Mouse (Mus musculus): ENCODE measurements at regions not wholly inside any gene's neighbourhood (a gene's known extent, or its start where the extent isn't known, plus 50 kb on each side); places are given as distances from the start of the nearest gene placed in this dataset.

DNA sequence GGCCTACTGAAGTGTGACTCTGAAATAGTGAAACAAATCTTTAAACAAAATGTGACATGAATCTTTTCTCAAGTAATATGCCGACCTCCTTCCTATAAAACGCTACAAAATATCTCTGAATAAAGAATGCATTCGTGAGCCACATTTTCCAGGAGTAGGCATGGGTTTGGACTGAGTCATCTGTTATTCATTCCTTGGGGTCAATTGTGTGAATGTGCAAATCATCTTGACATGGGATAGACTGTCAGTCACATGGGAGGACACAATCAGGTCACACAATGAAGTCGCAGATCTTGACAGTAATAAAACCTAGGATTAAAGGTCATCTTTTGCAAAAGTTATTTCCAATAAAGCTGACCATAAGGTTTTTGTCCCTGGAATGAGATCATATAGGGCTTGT lies 418.0 kb upstream of the Atp2b1 start:
- DNase-seq: no peak

DNA sequence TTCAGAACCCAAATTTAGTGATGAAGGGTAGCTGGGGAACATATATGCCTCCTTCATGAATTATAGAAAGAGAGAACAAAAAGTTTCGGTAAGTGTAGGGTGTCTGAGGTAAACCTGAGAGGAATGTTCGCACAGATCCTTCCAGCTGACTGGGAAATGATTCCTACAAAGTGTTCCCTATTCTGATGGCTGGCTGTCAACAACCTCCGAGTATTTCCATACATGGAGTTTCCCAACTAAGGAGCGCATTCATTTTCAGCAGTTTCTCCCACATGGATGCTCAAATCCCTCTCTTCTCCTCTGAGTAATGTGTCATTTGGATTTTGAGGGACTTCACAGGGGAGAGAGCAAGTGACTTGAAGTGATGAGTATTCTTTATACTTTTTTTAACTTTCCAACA lies 413.9 kb upstream of the Atp2b1 start:
- Histone ChIP-seq H3K36me3 (ENCODE audit: control insufficient read depth, insufficient read depth, low read length) (no peaks in the 10 kb centered on the region), H3K4me3 (ENCODE audit: control insufficient read depth, insufficient read depth, low read length) (no peak overlapping the region), H3K27me3 (ENCODE audit: control insufficient read depth, insufficient read depth, low read length) (no peaks in the 10 kb centered on the region), H3K4me1 (replicated peaks; ENCODE audit: control insufficient read depth, insufficient read depth, low read length) (no peaks in the 10 kb centered on the region), H3K27ac (ENCODE audit: control insufficient read depth, insufficient read depth, low read length) (no peak overlapping the region)
- WGBS: 91% methylated on average over 4 of the region's 4 CpGs
- no peak for DNase-seq
- TF ChIP-seq CTCF (IDR thresholded peaks at IDR 0.05; ENCODE audit: borderline replicate concordance, control insufficient read depth, extremely low read depth, insufficient read depth, low read length, poor library complexity) (no peak), POLR2A (IDR thresholded peaks at IDR 0.05; ENCODE audit: control insufficient read depth, extremely low read depth, insufficient read depth, low read length, poor library complexity) (no peak)

More for the DNA sequence above, 418.0 kb upstream of the Atp2b1 start:
- TF ChIP-seq CTCF (IDR thresholded peaks at IDR 0.05; ENCODE audit: borderline replicate concordance, control insufficient read depth, extremely low read depth, insufficient read depth, low read length, poor library complexity) (no peak), POLR2A (IDR thresholded peaks at IDR 0.05; ENCODE audit: control insufficient read depth, extremely low read depth, insufficient read depth, low read length, poor library complexity) (no peak)
- Histone ChIP-seq H3K27ac (ENCODE audit: control insufficient read depth, insufficient read depth, low read length) (no peak overlapping the region), H3K4me1 (replicated peaks; ENCODE audit: control insufficient read depth, insufficient read depth, low read length) (no peaks in the 10 kb centered on the region), H3K27me3 (ENCODE audit: control insufficient read depth, insufficient read depth, low read length) (no peaks in the 10 kb centered on the region), H3K36me3 (ENCODE audit: control insufficient read depth, insufficient read depth, low read length) (no peaks in the 10 kb centered on the region), H3K4me3 (ENCODE audit: control insufficient read depth, insufficient read depth, low read length) (no peak overlapping the region)
- 92% methylated on average over 4 of the region's 4 CpGs for WGBS

DNA sequence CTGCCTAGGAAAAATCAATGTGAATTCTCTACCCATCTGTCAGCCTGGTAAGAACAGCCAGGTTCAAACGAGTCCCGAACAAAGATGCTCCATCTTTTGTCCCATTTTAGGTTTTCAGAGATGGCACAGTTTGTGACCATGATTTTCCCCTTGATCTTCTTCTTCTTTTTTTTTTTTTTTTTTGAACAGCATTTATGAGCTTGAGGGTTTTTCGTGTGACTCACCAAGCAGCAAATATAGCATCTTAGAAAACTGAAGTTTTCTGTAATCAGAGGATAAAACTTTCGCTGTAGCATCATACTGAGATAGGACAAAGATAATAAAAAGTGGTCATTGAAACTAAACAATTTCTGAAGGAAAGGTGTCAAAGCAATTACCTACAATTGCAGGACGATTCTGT lies 412.6 kb upstream of the Atp2b1 start:
- DNase-seq: no peak
- WGBS: 92% methylated on average over 5 of the region's 5 CpGs
- Histone ChIP-seq H3K27me3 (ENCODE audit: control insufficient read depth, insufficient read depth, low read length) (no peaks in the 10 kb centered on the region), H3K27ac (ENCODE audit: control insufficient read depth, insufficient read depth, low read length) (no peak overlapping the region), H3K36me3 (ENCODE audit: control insufficient read depth, insufficient read depth, low read length) (no peaks in the 10 kb centered on the region), H3K4me1 (replicated peaks; ENCODE audit: control insufficient read depth, insufficient read depth, low read length) (no peaks in the 10 kb centered on the region), H3K4me3 (ENCODE audit: control insufficient read depth, insufficient read depth, low read length) (no peak overlapping the region)
- TF ChIP-seq POLR2A (IDR thresholded peaks at IDR 0.05; ENCODE audit: control insufficient read depth, extremely low read depth, insufficient read depth, low read length, poor library complexity) (no peak), CTCF (IDR thresholded peaks at IDR 0.05; ENCODE audit: borderline replicate concordance, control insufficient read depth, extremely low read depth, insufficient read depth, low read length, poor library complexity) (no peak)

DNA sequence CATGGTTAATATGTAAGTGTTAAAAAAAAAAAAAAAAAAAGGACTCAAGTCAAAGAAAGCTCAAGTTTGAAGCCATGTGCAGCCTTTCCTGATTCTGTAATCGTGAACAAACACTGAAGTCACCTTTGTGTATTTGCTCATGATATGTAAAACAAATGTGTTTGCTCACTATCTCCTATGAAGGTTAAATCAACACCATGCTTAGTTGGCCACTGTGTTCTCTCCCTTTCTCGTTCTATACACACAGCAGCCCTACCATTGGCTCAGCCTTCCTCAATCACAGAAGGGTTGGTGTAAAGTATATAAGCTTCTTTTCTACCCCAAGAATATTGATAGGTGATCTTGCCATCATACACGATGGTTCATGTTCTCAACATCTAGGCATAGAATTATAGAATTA lies 409.7 kb upstream of the Atp2b1 start:
- 94% methylated on average over 3 of the region's 3 CpGs for WGBS
- TF ChIP-seq CTCF (IDR thresholded peaks at IDR 0.05; ENCODE audit: borderline replicate concordance, control insufficient read depth, extremely low read depth, insufficient read depth, low read length, poor library complexity) (no peak), POLR2A (IDR thresholded peaks at IDR 0.05; ENCODE audit: control insufficient read depth, extremely low read depth, insufficient read depth, low read length, poor library complexity) (no peak)
- no peaks in the 10 kb centered on the region for H3K4me1 ChIP-seq (replicated peaks; ENCODE audit: control insufficient read depth, insufficient read depth, low read length)
- no peaks in the 10 kb centered on the region for H3K36me3 ChIP-seq (ENCODE audit: control insufficient read depth, insufficient read depth, low read length)
- no peak for DNase-seq
- no peak overlapping the region for H3K27ac ChIP-seq (ENCODE audit: control insufficient read depth, insufficient read depth, low read length)
- no peaks in the 10 kb centered on the region for H3K27me3 ChIP-seq (ENCODE audit: control insufficient read depth, insufficient read depth, low read length)
- no peak overlapping the region for H3K4me3 ChIP-seq (ENCODE audit: control insufficient read depth, insufficient read depth, low read length)

DNA sequence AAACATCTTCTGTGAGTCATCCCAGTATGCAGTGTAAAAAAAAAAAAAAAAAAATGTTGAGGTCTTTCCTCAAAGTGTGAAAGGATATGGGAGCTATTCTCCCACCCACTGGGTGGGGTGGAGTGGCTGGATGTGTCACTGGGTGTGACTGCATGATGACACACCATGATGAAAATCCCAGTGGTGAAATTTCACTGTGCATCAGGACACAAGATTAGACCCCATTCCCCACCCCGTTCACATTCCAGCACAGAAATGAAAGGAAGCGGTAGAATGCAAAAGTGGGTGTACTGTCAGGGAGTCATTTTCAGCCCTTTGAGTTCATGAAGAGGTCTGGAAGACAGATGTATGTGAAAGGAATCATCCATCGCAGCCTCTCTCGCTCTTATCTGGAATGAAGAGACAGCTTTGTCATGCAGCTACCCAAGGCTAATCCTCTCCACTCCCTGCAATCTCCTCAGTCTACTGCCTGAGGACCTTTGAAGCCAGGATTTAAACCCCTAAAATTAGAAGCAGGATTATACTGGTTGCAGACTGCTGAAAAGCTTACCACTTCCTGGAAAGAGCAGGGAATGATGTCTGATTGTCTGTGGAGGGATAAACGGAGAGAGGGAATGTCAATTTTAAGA lies 405.6 kb upstream of the Atp2b1 start:
- no peak for DNase-seq
- WGBS: 91% methylated on average over 5 of the region's 5 CpGs
- H3K36me3 ChIP-seq (ENCODE audit: control insufficient read depth, insufficient read depth, low read length): no peaks in the 10 kb centered on the region
- TF ChIP-seq CTCF (IDR thresholded peaks at IDR 0.05; ENCODE audit: borderline replicate concordance, control insufficient read depth, extremely low read depth, insufficient read depth, low read length, poor library complexity) (no peak), POLR2A (IDR thresholded peaks at IDR 0.05; ENCODE audit: control insufficient read depth, extremely low read depth, insufficient read depth, low read length, poor library complexity) (no peak)
- no peak overlapping the region for H3K27ac ChIP-seq (ENCODE audit: control insufficient read depth, insufficient read depth, low read length)
- H3K4me3 ChIP-seq (ENCODE audit: control insufficient read depth, insufficient read depth, low read length): no peak overlapping the region
- no peaks in the 10 kb centered on the region for H3K27me3 ChIP-seq (ENCODE audit: control insufficient read depth, insufficient read depth, low read length)
- H3K4me1 ChIP-seq (replicated peaks; ENCODE audit: control insufficient read depth, insufficient read depth, low read length): no peaks in the 10 kb centered on the region

DNA sequence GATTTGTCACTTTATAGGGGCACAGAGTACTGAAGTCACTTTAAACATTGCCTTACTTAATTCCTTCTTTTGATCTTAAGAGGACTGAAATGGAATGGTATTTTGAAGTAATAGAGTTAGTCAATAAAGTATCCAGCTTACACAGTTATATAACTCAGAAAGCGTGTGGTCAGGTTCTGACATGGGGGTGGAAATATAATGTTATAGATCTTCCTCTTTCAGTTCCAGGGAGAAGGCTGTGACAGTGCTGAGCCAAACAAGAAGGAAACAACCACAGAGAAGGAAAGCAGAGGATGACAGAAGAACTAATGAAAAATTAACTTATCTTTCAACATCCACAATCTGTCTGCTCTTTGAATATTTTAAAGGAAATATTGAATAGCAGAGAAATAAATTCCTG lies 399.4 kb upstream of the Atp2b1 start:
- no peaks in the 10 kb centered on the region for H3K27me3 ChIP-seq (ENCODE audit: control insufficient read depth, insufficient read depth, low read length)
- no peak overlapping the region for H3K4me3 ChIP-seq (ENCODE audit: control insufficient read depth, insufficient read depth, low read length)
- 47% methylated on average over 1 of the region's 1 CpGs for WGBS
- H3K27ac ChIP-seq (ENCODE audit: control insufficient read depth, insufficient read depth, low read length): no peak overlapping the region
- DNase-seq: no peak
- no peaks in the 10 kb centered on the region for H3K36me3 ChIP-seq (ENCODE audit: control insufficient read depth, insufficient read depth, low read length)
- TF ChIP-seq CTCF (IDR thresholded peaks at IDR 0.05; ENCODE audit: borderline replicate concordance, control insufficient read depth, extremely low read depth, insufficient read depth, low read length, poor library complexity): no peak
- no peak for TF ChIP-seq POLR2A (IDR thresholded peaks at IDR 0.05; ENCODE audit: control insufficient read depth, extremely low read depth, insufficient read depth, low read length, poor library complexity)
- no peaks in the 10 kb centered on the region for H3K4me1 ChIP-seq (replicated peaks; ENCODE audit: control insufficient read depth, insufficient read depth, low read length)

DNA sequence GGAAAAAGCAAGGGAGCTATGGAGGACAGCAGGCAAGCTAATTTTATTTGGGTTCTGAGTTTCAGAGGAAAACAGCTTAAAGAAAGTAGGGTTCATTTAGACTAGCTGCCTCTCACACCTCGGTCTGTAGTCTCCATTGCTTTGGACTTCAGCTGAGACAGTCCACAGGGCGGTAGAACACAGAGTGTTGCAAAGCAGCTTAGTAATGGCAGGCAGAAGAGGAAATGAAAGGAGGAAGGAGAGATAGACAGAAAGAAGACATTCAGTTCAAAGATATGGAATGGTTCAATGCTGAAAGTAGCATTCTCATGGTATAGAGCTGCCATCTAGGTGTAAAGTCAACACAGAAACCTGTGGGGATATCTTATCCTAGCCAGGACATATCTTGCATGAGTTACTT lies 396.6 kb upstream of the Atp2b1 start:
- no peaks in the 10 kb centered on the region for H3K36me3 ChIP-seq (ENCODE audit: control insufficient read depth, insufficient read depth, low read length)
- TF ChIP-seq CTCF (IDR thresholded peaks at IDR 0.05; ENCODE audit: borderline replicate concordance, control insufficient read depth, extremely low read depth, insufficient read depth, low read length, poor library complexity) (no peak), POLR2A (IDR thresholded peaks at IDR 0.05; ENCODE audit: control insufficient read depth, extremely low read depth, insufficient read depth, low read length, poor library complexity) (no peak)
- 88% methylated on average over 2 of the region's 2 CpGs for WGBS

More for the DNA sequence above, 396.6 kb upstream of the Atp2b1 start:
- no peaks in the 10 kb centered on the region for H3K4me1 ChIP-seq (replicated peaks; ENCODE audit: control insufficient read depth, insufficient read depth, low read length)
- H3K4me3 ChIP-seq (ENCODE audit: control insufficient read depth, insufficient read depth, low read length): no peak overlapping the region
- H3K27ac ChIP-seq (ENCODE audit: control insufficient read depth, insufficient read depth, low read length): no peak overlapping the region
- no peak for DNase-seq
- H3K27me3 ChIP-seq (ENCODE audit: control insufficient read depth, insufficient read depth, low read length): no peaks in the 10 kb centered on the region
